Mouse (Mus musculus) cerebellum, postnatal 25 days (tissue): ENCODE data around the gene Cyba.

Experiments used
- DNase-seq, 2 experiments: peaks; one replicate each; pipeline ENCODE4 v3.0.0; 2021; ENCODE audit warnings: mixed read lengths in 2 of 2

Gene Cyba

GRCm38 (mm10) chr8:122451161-122451703 is 18.5 kb upstream of the Cyba start:
- DNase-seq: no peak

GRCm38 (mm10) chr8:122445203-122445602 is 12.5 kb upstream of the Cyba start:
- no peak for DNase-seq

- DNase-seq: peak; percentile 76 to 80
Measured at GRCm38 (mm10) chr8:122444058-122444748, 11.5 kb upstream of the Cyba start.

- DNase-seq: peak; percentile 99
Measured at GRCm38 (mm10) chr8:122443262-122444006, 10.7 kb upstream of the Cyba start, which contains the start of gene Mvd. Mvd (minus strand) TSS chr8:122443422.

- no peak for DNase-seq
Measured at GRCm38 (mm10) chr8:122442781-122443180, 10.1 kb upstream of the Cyba start.

GRCm38 (mm10) chr8:122442356-122442755 is 9.6 kb upstream of the Cyba start:
- no peak for DNase-seq

GRCm38 (mm10) chr8:122441326-122441725 is 8.6 kb upstream of the Cyba start:
- peak in 1 of 2 experiments; percentile 36 for DNase-seq

GRCm38 (mm10) chr8:122439336-122439735 is 6.6 kb upstream of the Cyba start:
- peak; percentile 84 for DNase-seq

GRCm38 (mm10) chr8:122437708-122438331 is 5.1 kb upstream of the Cyba start:
- no peak for DNase-seq

GRCm38 (mm10) chr8:122436586-122437125 is 3.9 kb upstream of the Cyba start:
- DNase-seq: no peak

GRCm38 (mm10) chr8:122436146-122436545 is 3.4 kb upstream of the Cyba start:
- DNase-seq: no peak

GRCm38 (mm10) chr8:122435375-122435774 is 2.6 kb upstream of the Cyba start:
- DNase-seq: no peak

- no peak for DNase-seq
Measured at GRCm38 (mm10) chr8:122433269-122433905, 657 bp upstream of the Cyba start.

- DNase-seq: no peak
Measured at GRCm38 (mm10) chr8:122431694-122432442, 862 bp downstream of the Cyba start.

GRCm38 (mm10) chr8:122430646-122431045 is 2.1 kb downstream of the Cyba start:
- no peak for DNase-seq

- no peak for DNase-seq
Measured at GRCm38 (mm10) chr8:122430058-122430636, 2.6 kb downstream of the Cyba start.

- DNase-seq: no peak
Measured at GRCm38 (mm10) chr8:122428163-122428562, 4.6 kb downstream of the Cyba start.

- DNase-seq: no peak
Measured at GRCm38 (mm10) chr8:122427607-122428006, 5.1 kb downstream of the Cyba start.

- no peak for DNase-seq
Measured at GRCm38 (mm10) chr8:122426145-122426544, 6.6 kb downstream of the Cyba start.

- DNase-seq: peak in 1 of 2 experiments; percentile 44
Measured at GRCm38 (mm10) chr8:122423659-122424058, 9.1 kb downstream of the Cyba start.

- no peak for DNase-seq
Measured at GRCm38 (mm10) chr8:122423217-122423616, 9.5 kb downstream of the Cyba start.
